Mouse (Mus musculus) hindbrain, postnatal 0 days (tissue): Measurements from ENCODE around the gene Ppp1r18. TPM values are rescaled to one million over a fixed set of nuclear protein-coding genes. Genes with fewer than 3 reads are reported as not detected.
A peak's percentile ranks its signal among the peaks of the same experiment; 100 is the strongest.

Experiments used
- ATAC-seq: fragments of 200-750 bp; cut with Nextera tagmentation; 2 replicates; pipeline ENCODE4 v1.8.0; 2017; ENCODE audit warnings: mild to moderate bottlenecking, moderate TSS enrichment, moderate library complexity
- DNase-seq: peaks from one replicate; pipeline ENCODE4 v3.0.0-alpha.2; 2015; ENCODE audit warnings: low spot score
- H3K27ac ChIP-seq: fragments of 300-500 bp; sonication (generic); 2 replicates; pipeline ENCODE4 v1.5.1; 2014; ENCODE audit warnings: mild to moderate bottlenecking
- H3K27me3 ChIP-seq: fragments of 300-500 bp; sonication (generic); 2 replicates; pipeline ENCODE4 v1.6.1; 2014; ENCODE audit warnings: low read length, mixed read lengths; ENCODE audit not compliant: insufficient read depth
- H3K36me3 ChIP-seq: fragments of 300-500 bp; sonication (generic); 2 replicates; pipeline ENCODE4 v1.6.1; 2014; ENCODE audit warnings: low read length, mixed read lengths; ENCODE audit not compliant: insufficient read depth
- H3K4me1 ChIP-seq: fragments of 300-500 bp; sonication (generic); 2 replicates; pipeline ENCODE4 v1.6.1; 2014; ENCODE audit warnings: antibody characterized with exemption, low read length, mixed read lengths; ENCODE audit not compliant: insufficient read depth
- H3K4me2 ChIP-seq: fragments of 300-500 bp; sonication (generic); 2 replicates; pipeline ENCODE4 v1.6.1; 2014; ENCODE audit warnings: low read depth, mild to moderate bottlenecking, low read length, moderate library complexity, mixed read lengths
- H3K4me3 ChIP-seq: fragments of 300-500 bp; sonication (generic); 2 replicates; pipeline ENCODE4 v1.5.1; 2014; ENCODE audit warnings: low read length
- H3K9ac ChIP-seq: fragments of 300-500 bp; sonication (generic); replicated peaks from 2 replicates; pipeline ENCODE4 v1.6.1; 2014; ENCODE audit warnings: mild to moderate bottlenecking, low read length, moderate library complexity, mixed read lengths
- H3K9me3 ChIP-seq: fragments of 300-500 bp; sonication (generic); 2 replicates; pipeline ENCODE4 v1.6.1; 2016; ENCODE audit warnings: low read length, mixed read lengths
- CTCF ChIP-seq: IDR thresholded peaks from 2 replicates; pipeline ENCODE4 v1.5.1; 2016; ENCODE audit warnings: antibody characterized with exemption, control low read depth, low read depth
- WGBS: fragments of 180-500 bp; shearing (Covaris S2); extraction: QIAGEN DNeasy Blood & Tissue Kit; methylation state at CpG from one replicate; pipeline ENCODE4 v1.1.7; 2014; 5-methylcytosine and 5-hydroxymethylcytosine counted together
- polyA plus RNA-seq: library from polyadenylated mRNA; unstranded; fragments of >200 nt; fragmentation: Nextera tagmentation; extraction: Ambion mirVana; gene quantifications from 2 replicates; pipeline ENCODE4 v1.2.1, GENCODE M21; 2015
- total RNA-seq: library from RNA; depleted of rRNA; stranded (reverse); fragments of >200 nt; gene quantifications from 2 replicates; pipeline ENCODE4 v1.2.3, GENCODE M21; 2014

The Ppp1r18 gene
- total and polyA plus RNA-seq, 2 experiments from 2014 or later, result 18.4 to 34.3 TPM

DNA sequence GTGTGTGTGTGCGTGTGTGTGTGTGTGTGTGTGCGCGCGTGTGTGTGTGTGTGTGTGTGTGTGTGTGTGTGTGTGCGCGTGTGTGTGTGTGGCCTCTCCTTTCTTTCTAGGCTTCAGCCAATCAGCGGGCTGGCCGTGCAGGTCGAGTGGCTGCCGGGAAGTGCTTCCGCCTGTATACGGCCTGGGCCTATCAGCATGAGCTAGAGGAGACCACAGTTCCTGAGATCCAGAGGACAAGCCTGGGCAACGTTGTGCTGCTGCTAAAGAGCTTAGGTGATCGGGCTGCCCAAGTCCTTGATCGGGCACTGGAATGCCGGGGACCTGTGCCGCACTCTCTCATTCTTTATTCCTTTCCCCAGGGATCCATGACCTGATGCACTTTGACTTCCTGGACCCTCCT, 22.3 kb downstream of the Ppp1r18 start:
- 84% methylated on average over 17 of the region's 17 CpGs for WGBS
- DNase-seq (no peak), ATAC-seq (no peak)
- Histone ChIP-seq H3K36me3 (peaks cover 78% of the 10 kb centered on the region), H3K4me1 (no peaks in the 10 kb centered on the region), H3K9ac (no peak overlapping the region), H3K9me3 (no peaks in the 10 kb centered on the region), H3K4me3 (no peak overlapping the region), H3K4me2 (no peak overlapping the region), H3K27me3 (no peaks in the 10 kb centered on the region), H3K27ac (no peak overlapping the region)
- no peak for TF ChIP-seq CTCF

DNA sequence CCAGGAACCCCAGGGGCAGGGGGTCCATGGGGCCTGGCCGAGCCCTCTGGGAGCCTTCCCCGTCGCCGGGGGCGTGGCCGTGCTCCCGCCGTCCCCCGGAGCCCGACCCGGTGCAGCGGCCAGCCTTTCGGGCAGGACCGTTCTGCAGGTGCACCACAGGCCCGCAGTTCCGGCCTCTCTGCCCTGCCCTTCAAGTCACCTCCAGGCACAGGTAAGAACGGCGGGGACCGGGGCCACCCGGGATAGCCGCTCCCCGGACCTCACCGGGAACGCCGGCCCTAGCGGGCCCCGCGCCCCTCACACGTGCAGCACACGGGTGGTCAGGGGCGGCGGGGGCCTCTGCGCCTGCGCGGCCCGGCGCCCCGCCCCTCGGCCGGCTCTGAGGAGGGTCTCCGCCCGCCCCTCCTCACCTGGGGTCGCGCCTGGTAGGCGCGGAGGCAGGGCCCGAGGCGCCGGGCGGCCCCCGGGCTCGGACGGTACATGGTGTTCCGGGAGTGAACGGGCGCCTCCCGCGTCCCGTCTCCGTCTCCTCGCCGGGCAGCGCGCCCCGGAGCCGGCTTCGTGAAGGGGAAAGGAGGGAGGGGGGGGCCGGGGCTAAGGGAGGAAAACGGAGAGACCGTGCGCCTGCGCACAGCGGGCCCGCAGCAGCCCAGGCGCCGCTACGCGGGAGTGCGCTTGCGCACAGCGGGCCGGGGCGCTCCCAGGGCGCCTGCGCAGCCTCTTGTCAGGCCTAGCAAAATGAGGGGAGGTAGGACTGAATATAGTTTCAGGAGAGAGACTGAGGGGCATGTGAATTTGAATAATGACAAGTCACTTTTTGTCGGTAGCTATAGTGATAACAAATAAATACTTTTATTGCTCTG, 31.6 kb downstream of the Ppp1r18 start, which contains the start of gene 2310061I04Rik:
2310061I04Rik (minus strand) TSS at position 651 of the 863 bp plus-strand sequence.
- peak; percentile 95 for ATAC-seq
- under 1% methylated on average over 52 of the region's 86 CpGs for WGBS

DNA sequence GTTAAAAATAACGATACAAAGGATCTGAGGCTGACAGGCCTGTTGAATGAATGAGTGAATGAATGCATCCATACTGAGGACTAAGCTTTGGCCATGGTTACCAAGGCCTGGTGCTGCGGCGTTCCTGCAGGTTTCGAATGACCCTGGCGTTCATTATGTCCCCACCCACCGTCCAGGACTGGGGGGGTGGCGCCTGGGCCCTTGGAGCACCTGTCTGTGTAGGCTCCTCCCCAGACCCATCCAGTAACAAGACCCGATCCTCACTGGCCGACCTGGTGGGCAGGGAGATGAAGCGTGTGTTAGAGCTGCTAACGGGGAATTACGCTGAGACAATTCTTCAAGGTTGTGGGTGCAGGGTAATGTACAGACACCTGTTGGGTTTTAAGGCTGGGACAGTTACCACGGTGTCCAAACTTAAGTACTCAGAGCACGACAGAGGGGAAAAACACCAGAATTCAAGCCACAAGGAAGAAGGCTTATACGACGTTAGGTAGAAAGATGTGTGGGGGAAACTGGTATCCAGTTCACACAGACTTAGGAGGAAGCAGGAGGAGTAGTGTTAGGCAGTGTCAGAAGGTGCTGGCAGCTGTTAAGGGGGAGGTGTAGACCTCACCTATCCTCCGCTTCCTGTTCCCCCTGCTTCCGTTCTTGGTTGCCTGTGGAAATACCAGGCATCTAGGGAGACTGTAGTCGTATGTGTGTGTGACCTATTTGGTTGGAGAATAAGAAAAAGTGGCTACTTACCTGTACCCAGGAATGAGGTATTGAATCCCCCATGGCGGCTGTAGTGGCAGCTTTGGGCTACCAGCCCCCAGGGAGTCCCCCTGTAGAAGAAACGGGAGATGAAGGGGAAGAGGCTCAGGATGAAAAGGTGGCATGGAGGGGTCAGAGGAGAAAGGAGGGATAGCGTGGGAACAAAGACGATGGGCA, 32.5 kb downstream of the Ppp1r18 start:
- WGBS, result 46% methylated on average over 23 of the region's 23 CpGs
- DNase-seq, result no peak

More for the DNA sequence above, 31.6 kb downstream of the Ppp1r18 start, which contains the start of gene 2310061I04Rik:
- H3K4me2 ChIP-seq, result peak within 1 kb of the TSS; percentile 100
- TF ChIP-seq CTCF, result no peak
- peak; percentile 97 for DNase-seq
- peaks cover 6% of the 10 kb centered on the region; the same call in 1 of the 2 replicates for H3K4me1 ChIP-seq
- no peaks in the 10 kb centered on the region for H3K27me3 ChIP-seq
- peaks cover 21% of the 10 kb centered on the region for H3K36me3 ChIP-seq
- H3K4me3 ChIP-seq, result peak within 1 kb of the TSS; percentile 79
- no peaks in the 10 kb centered on the region for H3K9me3 ChIP-seq
- H3K27ac ChIP-seq, result peak within 1 kb of the TSS; percentile 89
- H3K9ac ChIP-seq, result peak within 1 kb of the TSS; percentile 88

DNA sequence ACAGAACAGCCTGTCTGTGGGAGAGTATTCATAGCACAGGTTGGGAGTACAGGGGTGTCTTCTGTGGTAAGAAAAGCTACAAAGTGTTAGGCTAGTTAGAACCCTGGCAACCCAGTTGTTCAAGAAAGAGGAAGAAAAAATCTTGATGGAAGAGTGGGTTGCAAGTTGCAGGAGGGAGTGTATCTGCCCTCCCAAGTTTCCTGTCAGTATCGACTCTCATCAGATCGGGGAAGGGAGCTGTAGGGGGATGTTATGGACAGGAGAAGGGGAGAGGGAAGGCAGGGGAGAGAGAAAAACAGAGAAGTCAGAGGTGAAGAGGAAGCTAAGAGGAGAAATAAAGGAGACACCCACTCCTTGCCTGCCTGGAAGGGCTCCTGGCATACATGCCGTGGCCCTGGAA, 35.2 kb downstream of the Ppp1r18 start:
- H3K4me1 ChIP-seq, result peaks cover 6% of the 10 kb centered on the region; the same call in 1 of the 2 replicates
- H3K9ac ChIP-seq, result no peak overlapping the region
- no peak overlapping the region for H3K4me2 ChIP-seq
- no peaks in the 10 kb centered on the region for H3K27me3 ChIP-seq
- peaks cover 26% of the 10 kb centered on the region for H3K36me3 ChIP-seq
- H3K9me3 ChIP-seq, result no peaks in the 10 kb centered on the region
- H3K4me3 ChIP-seq, result no peak overlapping the region
- TF ChIP-seq CTCF, result no peak
- no peak overlapping the region for H3K27ac ChIP-seq
- DNase-seq (no peak), ATAC-seq (no peak)
- 92% methylated on average over 3 of the region's 3 CpGs for WGBS

More for the DNA sequence above, 32.5 kb downstream of the Ppp1r18 start:
- ATAC-seq, result peak; percentile 49
- Histone ChIP-seq H3K27me3 (no peaks in the 10 kb centered on the region), H3K4me1 (peaks cover 6% of the 10 kb centered on the region; the same call in 1 of the 2 replicates), H3K9ac (peak overlapping the region; percentile 88), H3K27ac (peak overlapping the region; percentile 89), H3K36me3 (peaks cover 17% of the 10 kb centered on the region), H3K4me2 (peak overlapping the region; percentile 100), H3K9me3 (no peaks in the 10 kb centered on the region), H3K4me3 (peak overlapping the region; percentile 79)
- TF ChIP-seq CTCF, result no peak

DNA sequence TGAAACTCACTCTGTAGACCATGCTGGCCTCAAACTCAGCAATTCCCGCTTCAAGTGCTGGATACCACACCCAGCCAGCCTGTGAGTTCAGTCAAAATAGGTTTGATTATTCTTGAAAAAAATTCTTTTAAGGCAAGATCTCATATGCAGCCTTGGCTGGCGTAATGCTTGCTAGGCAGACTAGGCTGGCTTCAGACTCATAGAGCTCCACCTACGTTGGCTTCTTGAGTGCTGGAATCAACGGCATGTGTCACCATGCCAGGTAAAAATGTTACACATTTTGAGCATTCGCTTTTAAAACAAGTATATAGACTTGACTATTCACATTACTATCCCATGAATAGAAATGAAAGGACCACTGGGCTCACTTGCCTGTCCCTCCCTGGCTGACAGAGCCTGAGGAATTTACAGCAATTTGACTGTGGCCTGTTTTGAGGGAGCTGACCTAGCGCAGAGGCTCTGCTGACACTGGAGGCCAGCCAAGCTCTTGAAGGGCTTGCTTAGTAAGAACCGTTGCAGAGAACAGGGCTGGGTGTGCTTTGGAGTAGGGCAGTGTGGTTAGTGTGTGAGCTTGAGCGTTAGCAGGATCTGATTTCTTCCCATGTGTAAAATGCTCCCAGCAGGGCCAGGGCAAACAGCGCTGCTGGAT, 38.1 kb downstream of the Ppp1r18 start:
- ATAC-seq (no peak), DNase-seq (no peak)
- WGBS, result 87% methylated on average over 9 of the region's 9 CpGs
- no peak overlapping the region for H3K9ac ChIP-seq
- H3K4me1 ChIP-seq, result peaks cover 7% of the 10 kb centered on the region
- H3K36me3 ChIP-seq, result peaks cover 34% of the 10 kb centered on the region
- no peak overlapping the region for H3K27ac ChIP-seq
- no peaks in the 10 kb centered on the region for H3K27me3 ChIP-seq
- H3K4me3 ChIP-seq, result no peak overlapping the region
- TF ChIP-seq CTCF, result no peak
- no peak overlapping the region for H3K4me2 ChIP-seq
- no peaks in the 10 kb centered on the region for H3K9me3 ChIP-seq

DNA sequence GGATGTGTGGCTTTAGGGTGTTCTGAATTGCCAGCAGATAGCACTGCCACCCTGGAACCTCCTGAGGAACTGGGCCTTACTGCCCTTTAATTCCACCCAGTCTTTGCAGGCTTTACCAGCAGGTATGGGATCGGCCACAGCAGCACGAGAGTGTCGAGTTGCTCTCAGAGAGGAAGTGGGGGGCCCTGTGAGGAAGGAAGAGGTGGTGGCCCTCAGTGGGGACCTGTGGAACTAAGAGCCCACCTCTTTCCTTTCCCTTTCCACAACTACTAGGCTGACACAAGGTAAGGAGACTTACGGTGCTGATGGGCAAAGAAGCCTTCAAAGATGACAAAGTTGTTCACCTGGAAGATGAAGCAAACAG, 38.6 kb downstream of the Ppp1r18 start:
- TF ChIP-seq CTCF, result no peak
- Histone ChIP-seq H3K36me3 (peaks cover 34% of the 10 kb centered on the region), H3K27ac (no peak overlapping the region), H3K4me1 (peaks cover 12% of the 10 kb centered on the region), H3K27me3 (no peaks in the 10 kb centered on the region), H3K9me3 (no peaks in the 10 kb centered on the region), H3K9ac (no peak overlapping the region), H3K4me3 (no peak overlapping the region), H3K4me2 (no peak overlapping the region)
- ATAC-seq (no peak), DNase-seq (no peak)
- whole genome bisulfite sequencing, result 82% methylated on average over 4 of the region's 4 CpGs
